Mouse (Mus musculus) neural tube, embryonic 11.5 days (tissue): ENCODE measurements around the gene Gm16434. TPM values are rescaled to one million over a fixed set of nuclear protein-coding genes. Genes with fewer than 3 reads are reported as not detected.
A peak's percentile ranks its signal among the peaks of the same experiment; 100 is the strongest.
"Not testable (repeated sequence)": the region's sequence is repeated elsewhere in the genome, so short reads cannot be mapped to it uniquely, and the experiment has no call there.

Source experiments
- ATAC-seq: fragments of 200-750 bp; cut with Nextera tagmentation; 2 replicates; pipeline ENCODE4 v1.8.0; 2017; ENCODE audit warnings: moderate number of reproducible peaks, mild to moderate bottlenecking, moderate TSS enrichment, moderate library complexity; ENCODE audit not compliant: insufficient read depth, low FRiP score, low TSS enrichment
- DNase-seq: peaks from one replicate; pipeline ENCODE4 v3.0.0-alpha.2; 2015; ENCODE audit warnings: low spot score
- H3K27ac ChIP-seq: fragments of 300-500 bp; sonication (generic); 2 replicates; pipeline ENCODE4 v1.5.1; 2014; ENCODE audit warnings: low read depth, mild to moderate bottlenecking, low read length
- H3K27me3 ChIP-seq: fragments of 300-500 bp; sonication (generic); 2 replicates; pipeline ENCODE4 v1.6.1; 2014; ENCODE audit warnings: mild to moderate bottlenecking, low read length, mixed read lengths; ENCODE audit not compliant: control insufficient read depth, insufficient read depth
- H3K36me3 ChIP-seq: fragments of 300-500 bp; sonication (generic); 2 replicates; pipeline ENCODE4 v1.6.1; 2014; ENCODE audit warnings: mild to moderate bottlenecking, low read length, moderate library complexity, mixed read lengths; ENCODE audit not compliant: control insufficient read depth, insufficient read depth
- H3K4me1 ChIP-seq: fragments of 300-500 bp; sonication (generic); 2 replicates; pipeline ENCODE4 v1.6.1; 2014; ENCODE audit warnings: low read length, mixed read lengths; ENCODE audit not compliant: control insufficient read depth, insufficient read depth
- H3K4me2 ChIP-seq: fragments of 300-500 bp; sonication (generic); 2 replicates; pipeline ENCODE4 v1.6.1; 2014; ENCODE audit warnings: low read depth, mild to moderate bottlenecking, moderate library complexity
- H3K4me3 ChIP-seq: fragments of 300-500 bp; sonication (generic); 2 replicates; pipeline ENCODE4 v1.5.1; 2014; ENCODE audit warnings: low read depth, low read length
- H3K9ac ChIP-seq: fragments of 300-500 bp; sonication (generic); 2 replicates; pipeline ENCODE4 v1.6.1; 2014; ENCODE audit warnings: mild to moderate bottlenecking, low read length
- H3K9me3 ChIP-seq: fragments of 300-500 bp; sonication (generic); 2 replicates; pipeline ENCODE4 v1.6.1; 2016; ENCODE audit warnings: low read length; ENCODE audit not compliant: control insufficient read depth
- WGBS: fragments of 180-500 bp; shearing (Covaris S2); extraction: QIAGEN DNeasy Blood & Tissue Kit; methylation state at CpG from one replicate; pipeline ENCODE4 v1.1.7; 2014; 5-methylcytosine and 5-hydroxymethylcytosine counted together
- polyA plus RNA-seq: library from polyadenylated mRNA; unstranded; fragments of >200 nt; fragmentation: Nextera tagmentation; extraction: Ambion mirVana; gene quantifications from 2 replicates; pipeline ENCODE4 v1.2.1, GENCODE M21; 2014

Gm16434 gene
- not detected in 2 replicates for polyA plus RNA-seq

- H3K4me3 ChIP-seq, H3K27me3 ChIP-seq, H3K4me1 ChIP-seq, H3K4me2 ChIP-seq, ATAC-seq, DNase-seq, H3K36me3 ChIP-seq, H3K9me3 ChIP-seq, H3K9ac ChIP-seq, H3K27ac ChIP-seq: not testable (repeated sequence)
- WGBS: no CpG with 5 or more reads among the region's 2 CpGs
These were observed at the start of gene Gm16434 for GRCm38 (mm10) chr14:7194440-7194839. Gene Gm16434, minus strand, starts transcription at chr14:7194540.

GRCm38 (mm10) chr14:7243498-7243897 is 49.2 kb upstream of the Gm16434 start:
- not testable (repeated sequence) for H3K36me3 ChIP-seq, H3K4me2 ChIP-seq, H3K4me1 ChIP-seq, H3K27ac ChIP-seq, H3K9ac ChIP-seq, H3K9me3 ChIP-seq, H3K27me3 ChIP-seq, H3K4me3 ChIP-seq, ATAC-seq
- WGBS: 3% methylated on average over 7 of the region's 10 CpGs
- DNase-seq: peak; percentile 32

- DNase-seq, H3K9me3 ChIP-seq, H3K4me2 ChIP-seq, H3K36me3 ChIP-seq, H3K27ac ChIP-seq, ATAC-seq, H3K4me1 ChIP-seq, H3K4me3 ChIP-seq, H3K9ac ChIP-seq, H3K27me3 ChIP-seq: not testable (repeated sequence)
- WGBS: 56% methylated on average over 1 of the region's 3 CpGs
These were observed 5.7 kb upstream of the Gm16434 start for GRCm38 (mm10) chr14:7200070-7200469.

GRCm38 (mm10) chr14:7174483-7174971 is 19.8 kb downstream of the Gm16434 start, which contains the start of gene Gm3512:
Gene Gm3512, minus strand, starts transcription at chr14:7174533.
- not testable (repeated sequence) for ATAC-seq, H3K9ac ChIP-seq, H3K27me3 ChIP-seq, H3K4me3 ChIP-seq, H3K36me3 ChIP-seq, H3K9me3 ChIP-seq, H3K4me1 ChIP-seq, DNase-seq, H3K27ac ChIP-seq, H3K4me2 ChIP-seq
- WGBS: no CpG with 5 or more reads among the region's 37 CpGs

Other genes starting within 250 kb of the Gm16434 start
- gene Gm6356, start 220.7 kb downstream of the Gm16434 start, polyA plus RNA-seq: not detected in 2 replicates
- gene Gm10406, start 167.1 kb downstream of the Gm16434 start, polyA plus RNA-seq: 0.76 and 0.96 TPM in 2 replicates
- not detected in 2 replicates for gene Gm3685, start 149.6 kb downstream of the Gm16434 start, polyA plus RNA-seq
- gene Gm3696, start 93.9 kb downstream of the Gm16434 start, polyA plus RNA-seq: 2.2 and 4.1 TPM in 2 replicates
- not detected in 2 replicates for gene Gm6676, start 69.1 kb downstream of the Gm16434 start, polyA plus RNA-seq
- gene Gm3512, start 20.0 kb downstream of the Gm16434 start, polyA plus RNA-seq: 3.8 and 4.2 TPM in 2 replicates
- not detected in 2 replicates for gene Gm3727, start 70.2 kb upstream of the Gm16434 start, polyA plus RNA-seq
- gene Gm3739, start 120.5 kb upstream of the Gm16434 start, polyA plus RNA-seq: 1.5 and 2.4 TPM in 2 replicates
- gene Gm5797, start 137.9 kb upstream of the Gm16434 start, polyA plus RNA-seq: not detected in 2 replicates
- gene Gm8374, start 170.6 kb upstream of the Gm16434 start, polyA plus RNA-seq: not detected in 2 replicates